Mouse (Mus musculus): ENCODE results near the gene D1Pas1. TPM values are rescaled to one million over a fixed set of nuclear protein-coding genes. Genes with fewer than 3 reads are reported as not detected.

The D1Pas1 gene
- polyA plus RNA-seq (2016; fragmentation: Nextera tagmentation; extraction: Ambion mirVana) = not detected in 2 replicates

DNA sequence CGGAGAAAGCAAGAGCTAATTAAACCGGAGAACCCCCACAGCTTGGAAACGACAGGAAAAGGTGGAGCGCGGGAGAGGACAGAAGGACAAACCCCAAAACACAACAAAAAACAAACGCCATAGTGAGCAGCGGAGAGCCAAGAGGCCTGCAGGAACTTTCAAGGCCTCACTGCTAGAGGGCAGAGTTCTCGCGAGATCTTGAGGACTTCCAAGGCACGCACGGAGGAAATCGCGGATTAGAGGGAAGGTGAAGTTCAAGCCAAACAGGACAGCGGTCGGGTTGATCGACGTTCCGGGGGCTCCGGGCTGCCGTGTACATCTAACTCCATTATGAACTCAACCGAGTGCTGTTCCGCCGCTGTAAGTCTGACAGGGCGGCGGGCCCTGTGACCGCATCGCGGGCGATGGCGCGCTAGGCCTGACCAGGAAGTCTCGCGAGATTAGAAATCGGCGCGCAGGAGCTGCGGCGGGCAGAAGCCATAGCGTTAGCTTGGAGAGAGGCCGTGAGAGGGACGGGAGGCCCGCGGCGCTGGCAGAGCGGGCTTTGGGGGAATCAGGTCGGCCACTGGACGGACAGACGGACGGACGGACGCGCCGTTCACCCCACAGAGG is at the start of gene D1Pas1:
Gene D1Pas1, plus strand, starts transcription at position 216 of the 612 bp plus-strand sequence.
- no peak within 1 kb of the TSS for H3K4me3 ChIP-seq

DNA sequence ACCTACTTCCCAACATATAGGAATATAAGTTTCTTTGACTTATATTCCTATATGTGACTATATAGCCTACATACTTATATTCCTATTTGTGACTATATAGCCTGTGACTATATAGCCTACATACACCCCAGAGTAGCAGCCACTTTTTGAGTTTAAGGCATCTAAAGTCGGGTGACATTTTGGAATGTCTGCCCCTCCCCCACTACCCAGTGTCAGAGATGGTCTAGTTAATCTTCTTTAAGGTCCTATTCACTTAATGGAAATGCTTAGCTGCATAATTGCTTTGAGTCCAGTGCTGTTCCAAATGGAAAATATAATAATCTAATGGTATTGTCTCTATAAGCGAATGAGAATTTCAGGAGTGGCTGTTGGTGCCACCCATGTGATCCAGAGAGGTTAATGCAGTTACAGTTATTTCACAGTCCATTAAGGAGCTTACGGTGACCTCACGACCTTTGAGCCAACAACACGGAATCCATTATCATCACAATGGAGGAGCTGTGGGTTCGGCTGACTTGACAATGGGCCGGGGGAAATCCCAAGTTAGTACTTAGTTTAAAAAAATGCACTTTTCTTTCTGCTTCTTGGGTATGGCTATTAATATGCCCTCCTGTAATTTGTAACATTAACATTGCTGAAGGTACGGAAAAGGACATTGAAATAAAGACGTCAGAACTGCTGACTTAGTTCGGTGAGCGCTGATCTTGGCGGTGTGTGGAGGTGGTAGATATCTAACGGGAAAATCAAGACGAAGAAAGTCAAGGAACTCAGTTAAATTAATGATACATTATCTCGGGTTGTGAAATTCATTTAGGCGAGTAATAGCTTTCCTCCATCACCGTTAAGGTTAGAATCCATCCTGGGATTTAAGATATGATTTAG is 44.5 kb upstream of the D1Pas1 start:
- Histone ChIP-seq H3K27ac (no peak overlapping the region), H3K9ac (no peak overlapping the region), H3K4me1 (no peaks in the 10 kb centered on the region), H3K4me3 (no peak overlapping the region), H3K4me2 (no peak overlapping the region), H3K9me3 (replicated peaks) (no peaks in the 10 kb centered on the region), H3K27me3 (replicated peaks) (no peaks in the 10 kb centered on the region), H3K36me3 (no peaks in the 10 kb centered on the region)
- 47% methylated on average over 17 of the region's 17 CpGs for whole genome bisulfite sequencing (ENCODE audit: insufficient replicate concordance)
- ATAC-seq = no peak

More for the DNA sequence above, at the start of gene D1Pas1:
- H3K36me3 ChIP-seq = no peaks in the 10 kb centered on the region
- no peak within 1 kb of the TSS for H3K4me2 ChIP-seq
- no peak within 1 kb of the TSS for H3K9ac ChIP-seq
- peaks cover 30% of the 10 kb centered on the region for H3K9me3 ChIP-seq (replicated peaks)
- no peak for ATAC-seq
- WGBS (ENCODE audit: insufficient replicate concordance) = 66% methylated on average over 53 of the region's 53 CpGs
- no peaks in the 10 kb centered on the region for H3K4me1 ChIP-seq
- no peak within 1 kb of the TSS for H3K27ac ChIP-seq
- no peaks in the 10 kb centered on the region for H3K27me3 ChIP-seq (replicated peaks)

DNA sequence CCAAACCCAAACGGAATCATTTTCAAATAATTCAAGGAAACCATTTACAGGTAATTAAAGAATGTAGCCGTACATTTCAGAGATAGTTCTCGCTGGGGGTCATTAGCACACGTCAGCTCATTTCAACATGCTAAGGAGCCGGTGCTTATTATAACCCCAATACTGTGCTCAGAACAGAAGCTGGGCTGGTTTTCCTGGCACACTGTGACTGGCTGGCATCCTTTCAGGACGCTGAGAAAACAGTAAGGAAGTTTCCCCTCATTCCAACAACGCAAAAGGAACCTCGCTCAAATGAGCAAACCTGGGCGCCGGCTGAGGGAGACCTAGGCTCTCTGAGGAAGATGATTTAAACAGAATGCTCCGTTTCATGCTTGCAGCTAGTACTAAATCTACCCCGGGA is 43.2 kb upstream of the D1Pas1 start:
- ATAC-seq = no peak
- Histone ChIP-seq H3K9ac (no peak overlapping the region), H3K4me3 (no peak overlapping the region), H3K27me3 (replicated peaks) (no peaks in the 10 kb centered on the region), H3K27ac (no peak overlapping the region), H3K4me1 (no peaks in the 10 kb centered on the region), H3K9me3 (replicated peaks) (no peaks in the 10 kb centered on the region), H3K4me2 (no peak overlapping the region), H3K36me3 (no peaks in the 10 kb centered on the region)
- 67% methylated on average over 12 of the region's 12 CpGs for WGBS (ENCODE audit: insufficient replicate concordance)

DNA sequence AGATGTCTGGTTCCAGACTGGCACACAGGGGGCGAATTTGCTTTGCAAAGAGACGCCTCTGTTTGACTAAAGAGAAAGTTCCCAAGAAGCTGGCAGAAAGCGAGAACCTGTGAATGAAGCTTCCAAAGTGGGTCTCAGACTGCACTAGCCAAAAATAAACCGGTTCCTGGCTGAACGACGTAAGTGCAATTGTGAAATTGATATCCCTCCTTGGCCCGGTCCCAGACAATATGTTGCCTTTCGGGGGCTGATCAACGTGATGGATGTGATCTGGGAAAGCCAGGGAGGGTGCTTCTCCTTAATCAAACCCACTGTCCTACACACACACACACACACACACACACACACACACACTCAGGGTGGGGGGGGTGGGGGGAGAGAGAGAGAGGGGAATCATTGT is 41.8 kb upstream of the D1Pas1 start:
- H3K4me1 ChIP-seq = no peaks in the 10 kb centered on the region
- no peaks in the 10 kb centered on the region for H3K9me3 ChIP-seq (replicated peaks)
- H3K9ac ChIP-seq = no peak overlapping the region
- no peaks in the 10 kb centered on the region for H3K27me3 ChIP-seq (replicated peaks)
- no peak overlapping the region for H3K27ac ChIP-seq
- WGBS (ENCODE audit: insufficient replicate concordance) = 65% methylated on average over 9 of the region's 9 CpGs
- no peak for ATAC-seq
- H3K36me3 ChIP-seq = no peaks in the 10 kb centered on the region
- H3K4me3 ChIP-seq = no peak overlapping the region
- H3K4me2 ChIP-seq = no peak overlapping the region

DNA sequence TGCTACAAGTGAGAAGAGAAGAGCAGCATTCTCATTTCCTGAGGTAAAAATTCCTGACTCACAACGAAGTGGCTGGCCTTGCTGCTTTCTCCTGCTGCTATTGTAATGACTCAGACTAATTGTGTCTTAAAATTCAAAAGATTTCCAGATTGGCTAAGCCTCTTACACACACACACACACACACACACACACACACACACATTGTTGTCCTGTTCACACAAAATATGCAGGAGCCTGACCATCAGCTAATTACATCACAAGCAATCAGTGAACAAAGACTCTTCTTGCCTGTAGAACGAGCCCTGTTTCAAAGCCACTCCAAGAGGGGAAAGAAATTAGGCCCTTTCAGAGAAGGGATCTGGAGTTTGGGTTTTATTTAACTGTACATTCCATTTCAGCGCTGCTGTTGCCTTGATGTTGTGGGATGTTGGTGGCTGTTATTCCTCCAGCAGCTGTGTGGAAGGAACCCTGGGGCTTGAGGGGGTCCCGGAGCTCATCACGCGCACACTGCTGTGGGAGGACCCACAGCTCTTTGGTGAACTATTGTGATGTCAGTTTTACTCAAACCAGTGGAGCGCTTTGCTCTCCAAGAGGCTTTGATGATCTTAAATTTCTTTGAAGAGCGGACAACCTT is 40.8 kb upstream of the D1Pas1 start:
- Histone ChIP-seq H3K4me3 (no peak overlapping the region), H3K27me3 (replicated peaks) (no peaks in the 10 kb centered on the region), H3K9me3 (replicated peaks) (no peaks in the 10 kb centered on the region), H3K27ac (no peak overlapping the region), H3K36me3 (no peaks in the 10 kb centered on the region), H3K9ac (no peak overlapping the region), H3K4me2 (no peak overlapping the region), H3K4me1 (no peaks in the 10 kb centered on the region)
- 62% methylated on average over 8 of the region's 8 CpGs for WGBS (ENCODE audit: insufficient replicate concordance)
- ATAC-seq = no peak

DNA sequence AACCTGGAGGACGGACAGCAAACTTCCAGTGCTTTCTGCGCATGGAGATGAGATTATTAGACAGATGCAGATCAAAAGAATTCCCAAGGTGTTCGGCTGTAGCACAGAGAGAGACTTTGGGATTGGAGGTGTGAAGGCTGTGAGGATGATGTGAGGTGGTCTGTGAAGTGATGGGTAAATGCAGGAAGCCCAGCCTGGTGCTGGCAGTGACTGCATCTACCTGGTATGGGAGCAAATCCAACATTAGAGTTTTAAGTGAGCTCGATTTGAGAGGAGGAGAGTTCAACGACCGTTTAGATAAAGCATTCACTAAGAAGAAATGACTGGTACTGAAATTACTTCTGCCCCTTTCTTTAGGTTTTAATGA is 40.3 kb upstream of the D1Pas1 start:
- Histone ChIP-seq H3K27me3 (replicated peaks) (no peaks in the 10 kb centered on the region), H3K4me1 (no peaks in the 10 kb centered on the region), H3K9me3 (replicated peaks) (no peaks in the 10 kb centered on the region), H3K4me3 (no peak overlapping the region), H3K27ac (no peak overlapping the region), H3K36me3 (no peaks in the 10 kb centered on the region), H3K4me2 (no peak overlapping the region), H3K9ac (no peak overlapping the region)
- WGBS (ENCODE audit: insufficient replicate concordance) = 75% methylated on average over 6 of the region's 6 CpGs
- ATAC-seq = no peak

DNA sequence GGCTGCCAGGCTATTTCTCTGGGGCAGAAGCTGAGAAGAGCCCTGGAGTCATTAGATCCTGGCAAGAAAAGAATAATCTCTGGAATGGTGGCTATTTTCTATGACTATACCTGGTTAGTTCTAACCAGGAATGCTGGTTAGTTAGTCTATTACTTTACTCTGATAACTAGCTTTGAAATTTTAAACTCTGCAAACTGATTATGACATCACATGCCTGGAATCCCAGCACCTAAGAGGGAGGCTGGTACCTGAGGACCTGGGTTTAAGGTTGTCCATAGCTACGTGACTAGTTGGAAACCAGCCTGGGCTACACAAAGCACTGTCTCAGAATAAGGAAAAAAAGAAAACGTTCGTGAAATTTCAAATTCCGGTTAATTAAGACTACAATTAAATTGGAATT is 39.7 kb upstream of the D1Pas1 start:
- Histone ChIP-seq H3K27me3 (replicated peaks) (no peaks in the 10 kb centered on the region), H3K36me3 (no peaks in the 10 kb centered on the region), H3K9ac (no peak overlapping the region), H3K4me1 (no peaks in the 10 kb centered on the region), H3K4me2 (no peak overlapping the region), H3K4me3 (no peak overlapping the region), H3K9me3 (replicated peaks) (no peaks in the 10 kb centered on the region), H3K27ac (no peak overlapping the region)
- WGBS (ENCODE audit: insufficient replicate concordance) = 44% methylated on average over 4 of the region's 4 CpGs
- ATAC-seq = no peak

DNA sequence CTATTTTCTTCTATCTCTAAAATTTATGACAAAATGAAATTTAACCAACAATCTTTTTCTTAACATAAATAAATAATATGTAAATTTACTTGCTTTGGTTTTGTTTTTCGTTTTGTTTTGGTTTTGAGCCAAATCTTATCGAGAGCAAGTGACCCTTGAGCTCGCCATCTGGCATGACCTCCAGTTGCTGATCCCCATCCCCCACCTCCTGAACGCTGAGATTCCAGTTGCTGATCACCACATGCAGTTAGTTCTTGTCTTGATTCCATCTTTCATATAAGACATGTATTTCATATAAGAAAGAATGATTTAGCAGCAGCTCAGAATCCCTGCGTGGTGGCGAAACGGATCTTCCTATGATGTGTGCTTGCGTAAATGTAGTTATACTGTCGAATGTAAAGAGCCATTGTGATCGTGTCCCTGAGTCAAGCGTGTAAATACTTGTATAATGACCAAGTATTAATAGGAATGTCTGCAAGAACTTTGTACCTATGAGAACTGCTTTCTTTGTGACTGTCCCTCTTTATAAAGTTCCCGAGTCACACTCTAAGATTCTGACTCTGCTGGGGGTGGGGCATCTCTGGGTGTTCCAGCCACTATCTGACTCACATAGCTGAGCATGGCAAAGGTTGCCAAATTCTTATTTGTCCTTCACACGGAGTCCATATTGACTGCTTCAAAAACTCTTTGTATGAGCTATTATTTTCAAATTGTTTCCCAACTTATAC is 36.9 kb upstream of the D1Pas1 start:
- H3K27ac ChIP-seq = no peak overlapping the region
- ATAC-seq = no peak
- no peak overlapping the region for H3K9ac ChIP-seq
- H3K36me3 ChIP-seq = no peaks in the 10 kb centered on the region
- WGBS (ENCODE audit: insufficient replicate concordance) = 67% methylated on average over 13 of the region's 13 CpGs
- H3K4me1 ChIP-seq = no peaks in the 10 kb centered on the region
- no peaks in the 10 kb centered on the region for H3K27me3 ChIP-seq (replicated peaks)
- 0 out of 2 replicates have a peak, but pooled peaks cover 3% of the 10 kb centered on the region for H3K9me3 ChIP-seq (replicated peaks)
- H3K4me3 ChIP-seq = no peak overlapping the region
- no peak overlapping the region for H3K4me2 ChIP-seq

DNA sequence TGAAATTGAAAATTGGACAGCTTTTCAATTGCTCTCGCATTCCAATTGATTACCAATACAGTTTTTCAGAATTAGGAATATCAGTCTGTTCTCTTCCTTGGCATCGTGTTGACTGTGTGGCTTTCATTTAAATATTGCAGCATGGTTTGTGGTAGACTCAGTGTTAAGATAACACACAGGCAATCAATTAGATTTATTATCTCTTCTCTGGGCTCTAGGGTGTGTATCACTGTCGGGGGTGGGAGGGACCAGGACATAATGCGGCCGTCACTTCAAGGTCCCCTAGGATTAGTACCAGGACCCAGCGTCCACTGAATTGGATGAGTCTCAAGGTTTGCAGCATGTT is 36.4 kb upstream of the D1Pas1 start:
- no peak overlapping the region for H3K4me2 ChIP-seq
- no peak overlapping the region for H3K27ac ChIP-seq
- no peak overlapping the region for H3K9ac ChIP-seq
- no peaks in the 10 kb centered on the region for H3K27me3 ChIP-seq (replicated peaks)
- WGBS (ENCODE audit: insufficient replicate concordance) = 73% methylated on average over 6 of the region's 6 CpGs
- H3K4me3 ChIP-seq = no peak overlapping the region
- no peak for ATAC-seq
- no peaks in the 10 kb centered on the region for H3K4me1 ChIP-seq
- H3K9me3 ChIP-seq (replicated peaks) = 0 out of 2 replicates have a peak, but pooled peaks cover 3% of the 10 kb centered on the region
- H3K36me3 ChIP-seq = no peaks in the 10 kb centered on the region

DNA sequence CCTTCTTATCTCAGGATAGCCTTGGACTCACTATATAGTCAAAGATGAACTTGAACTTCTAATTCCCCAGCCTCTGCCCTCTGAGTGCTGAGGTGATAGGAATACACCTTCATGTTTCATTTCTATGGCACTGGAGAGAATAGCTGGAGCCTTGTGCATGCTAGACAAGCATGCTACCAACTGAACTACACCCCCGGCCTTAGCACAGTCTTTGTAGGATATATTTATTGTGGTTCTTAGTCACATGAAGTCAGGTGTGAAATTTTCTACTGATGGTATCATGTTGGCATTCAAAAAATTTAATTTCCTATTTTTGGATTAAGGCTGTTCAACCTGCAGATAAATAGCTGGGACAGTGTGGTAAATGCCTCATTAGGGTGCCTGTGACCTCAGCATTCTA is 33.0 kb upstream of the D1Pas1 start:
- Histone ChIP-seq H3K27me3 (replicated peaks) (no peaks in the 10 kb centered on the region), H3K9me3 (replicated peaks) (0 out of 2 replicates have a peak, but pooled peaks cover 3% of the 10 kb centered on the region), H3K36me3 (no peaks in the 10 kb centered on the region), H3K9ac (no peak overlapping the region), H3K4me3 (no peak overlapping the region), H3K4me2 (no peak overlapping the region), H3K27ac (no peak overlapping the region), H3K4me1 (no peaks in the 10 kb centered on the region)
- WGBS (ENCODE audit: insufficient replicate concordance) = 70% methylated on average over 1 of the region's 1 CpGs
- ATAC-seq = no peak

DNA sequence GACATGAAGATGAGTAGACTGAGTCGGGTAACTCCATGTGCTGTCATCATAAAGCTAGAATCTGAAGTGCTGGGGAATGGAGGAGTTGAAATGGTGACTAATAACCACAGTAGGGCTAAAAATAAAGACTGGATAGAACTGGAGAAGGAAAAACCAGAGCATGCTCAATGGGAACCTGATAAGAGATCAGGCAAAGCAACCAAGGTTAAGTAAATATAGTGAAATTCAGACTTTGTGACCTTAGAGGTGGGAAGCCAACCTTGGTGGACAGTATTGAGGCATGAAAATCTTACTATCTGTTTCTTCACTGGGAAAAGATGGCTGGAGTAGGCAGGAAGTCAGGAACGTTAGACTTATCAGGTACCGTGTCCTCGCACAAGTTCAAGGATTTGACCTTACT is 14.8 kb upstream of the D1Pas1 start:
- Histone ChIP-seq H3K9ac (no peak overlapping the region), H3K36me3 (no peaks in the 10 kb centered on the region), H3K9me3 (replicated peaks) (no peaks in the 10 kb centered on the region), H3K4me1 (no peaks in the 10 kb centered on the region), H3K27ac (no peak overlapping the region), H3K4me3 (no peak overlapping the region), H3K4me2 (no peak overlapping the region), H3K27me3 (replicated peaks) (no peaks in the 10 kb centered on the region)
- WGBS (ENCODE audit: insufficient replicate concordance) = 55% methylated on average over 4 of the region's 4 CpGs
- no peak for ATAC-seq

DNA sequence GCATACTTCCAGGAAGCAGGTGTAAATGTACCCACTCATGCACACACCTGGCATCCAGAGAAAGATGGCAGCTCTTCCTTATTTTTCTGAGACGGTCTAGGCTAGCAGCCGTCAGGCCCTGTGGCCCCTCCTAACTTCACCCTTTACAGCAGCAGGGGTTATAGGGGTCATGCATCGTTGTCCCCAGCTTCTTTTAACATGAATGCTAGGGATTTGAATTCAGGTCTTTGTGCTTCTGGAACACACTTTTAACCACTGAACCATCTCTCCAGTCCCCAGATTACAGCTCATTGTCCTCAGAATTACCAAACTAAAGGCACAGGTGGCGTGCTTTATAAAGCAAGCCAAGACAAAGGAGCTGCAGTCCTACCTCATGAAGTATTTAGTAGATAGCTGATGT is 12.6 kb upstream of the D1Pas1 start:
- Histone ChIP-seq H3K4me2 (no peak overlapping the region), H3K27me3 (replicated peaks) (no peaks in the 10 kb centered on the region), H3K9ac (no peak overlapping the region), H3K4me1 (no peaks in the 10 kb centered on the region), H3K4me3 (no peak overlapping the region), H3K27ac (no peak overlapping the region), H3K36me3 (no peaks in the 10 kb centered on the region), H3K9me3 (replicated peaks) (no peaks in the 10 kb centered on the region)
- ATAC-seq = no peak
- WGBS (ENCODE audit: insufficient replicate concordance) = 71% methylated on average over 4 of the region's 4 CpGs

Measured in liver, embryonic 12.5 days (tissue).